Mouse (Mus musculus): ENCODE measurements around the gene Map3k11. TPM values are rescaled to one million over a fixed set of nuclear protein-coding genes. Genes with fewer than 3 reads are reported as not detected.
"Not testable (repeated sequence)": the region's sequence is repeated elsewhere in the genome, so short reads cannot be mapped to it uniquely, and the experiment has no call there.

The Map3k11 gene
- polyA plus RNA-seq, 1 experiment, result 29.7 TPM

DNA sequence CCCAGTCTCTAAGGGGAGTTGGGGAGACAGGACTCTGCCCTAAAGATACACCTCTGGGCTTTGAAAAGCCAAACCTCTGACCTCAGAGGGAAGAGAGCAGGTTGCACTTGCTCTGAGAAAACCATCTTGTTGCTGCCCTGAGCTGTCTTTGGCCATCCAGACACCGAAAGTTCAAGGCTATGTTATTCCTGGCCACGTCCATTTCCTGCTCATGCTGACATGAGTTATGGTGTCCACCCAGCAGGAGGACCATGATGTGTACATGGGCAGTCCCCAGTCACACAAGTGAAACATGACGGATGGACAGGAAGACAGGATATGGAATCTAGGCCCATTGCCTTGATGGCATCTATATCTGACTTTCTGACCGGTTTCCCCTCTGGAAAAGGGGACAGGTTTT, 8.1 kb upstream of the Map3k11 start:
- Histone ChIP-seq H3K4me3 (replicated peaks; ENCODE audit: insufficient read depth, low read depth, low read length) (no peak overlapping the region), H3K27me3 (ENCODE audit: control insufficient read depth, insufficient read depth, low read length) (no peaks in the 10 kb centered on the region), H3K4me1 (ENCODE audit: control insufficient read depth, insufficient read depth, low read length) (no peaks in the 10 kb centered on the region), H3K27ac (ENCODE audit: insufficient read depth, low read length) (no peak overlapping the region)
- no peak for DNase-seq
- no peak for TF ChIP-seq CTCF (IDR thresholded peaks at IDR 0.05; ENCODE audit: borderline replicate concordance, insufficient read depth, low read depth, low read length)
- TF ChIP-seq POLR2A (IDR thresholded peaks at IDR 0.05; ENCODE audit: borderline replicate concordance, insufficient read depth, low read length), result no peak
- whole genome bisulfite sequencing, result 93% methylated on average over 4 of the region's 4 CpGs

- no peak overlapping the region for H3K27ac ChIP-seq (ENCODE audit: insufficient read depth, low read length)
- TF ChIP-seq CTCF (IDR thresholded peaks at IDR 0.05; ENCODE audit: borderline replicate concordance, insufficient read depth, low read depth, low read length), result no peak
- TF ChIP-seq POLR2A (IDR thresholded peaks at IDR 0.05; ENCODE audit: borderline replicate concordance, insufficient read depth, low read length), result no peak
- 87% methylated on average over 12 of the region's 12 CpGs for WGBS
- peaks cover 7% of the 10 kb centered on the region for H3K4me1 ChIP-seq (ENCODE audit: control insufficient read depth, insufficient read depth, low read length)
- no peaks in the 10 kb centered on the region for H3K27me3 ChIP-seq (ENCODE audit: control insufficient read depth, insufficient read depth, low read length)
- H3K4me3 ChIP-seq (replicated peaks; ENCODE audit: insufficient read depth, low read depth, low read length), result no peak overlapping the region
- DNase-seq, result no peak
These were observed 4.3 kb upstream of the Map3k11 start for GRCm38 (mm10) chr19:5684236-5684635.

GRCm38 (mm10) chr19:5684985-5685384, 3.6 kb upstream of the Map3k11 start:
- Histone ChIP-seq H3K4me1 (ENCODE audit: control insufficient read depth, insufficient read depth, low read length) (peaks cover 7% of the 10 kb centered on the region), H3K27me3 (ENCODE audit: control insufficient read depth, insufficient read depth, low read length) (no peaks in the 10 kb centered on the region), H3K4me3 (replicated peaks; ENCODE audit: insufficient read depth, low read depth, low read length) (no peak overlapping the region), H3K27ac (ENCODE audit: insufficient read depth, low read length) (no peak overlapping the region)
- DNase-seq, result no peak
- 71% methylated on average over 13 of the region's 13 CpGs for WGBS
- no peak for TF ChIP-seq POLR2A (IDR thresholded peaks at IDR 0.05; ENCODE audit: borderline replicate concordance, insufficient read depth, low read length)
- no peak for TF ChIP-seq CTCF (IDR thresholded peaks at IDR 0.05; ENCODE audit: borderline replicate concordance, insufficient read depth, low read depth, low read length)

GRCm38 (mm10) chr19:5685431-5685830, 3.1 kb upstream of the Map3k11 start:
- no peak for DNase-seq
- TF ChIP-seq POLR2A (IDR thresholded peaks at IDR 0.05; ENCODE audit: borderline replicate concordance, insufficient read depth, low read length) (no peak), CTCF (IDR thresholded peaks at IDR 0.05; ENCODE audit: borderline replicate concordance, insufficient read depth, low read depth, low read length) (no peak)
- H3K4me1 ChIP-seq (ENCODE audit: control insufficient read depth, insufficient read depth, low read length), result peaks cover 9% of the 10 kb centered on the region
- WGBS, result 89% methylated on average over 19 of the region's 19 CpGs
- H3K27me3 ChIP-seq (ENCODE audit: control insufficient read depth, insufficient read depth, low read length), result no peaks in the 10 kb centered on the region
- H3K27ac ChIP-seq (ENCODE audit: insufficient read depth, low read length), result no peak overlapping the region
- H3K4me3 ChIP-seq (replicated peaks; ENCODE audit: insufficient read depth, low read depth, low read length), result no peak overlapping the region

- TF ChIP-seq CTCF (IDR thresholded peaks at IDR 0.05; ENCODE audit: borderline replicate concordance, insufficient read depth, low read depth, low read length) (no peak), POLR2A (IDR thresholded peaks at IDR 0.05; ENCODE audit: borderline replicate concordance, insufficient read depth, low read length) (no peak)
- WGBS, result 90% methylated on average over 11 of the region's 11 CpGs
These were observed 2.7 kb upstream of the Map3k11 start for GRCm38 (mm10) chr19:5685861-5686260.

GRCm38 (mm10) chr19:5686437-5686836, 2.1 kb upstream of the Map3k11 start:
- WGBS, result 92% methylated on average over 13 of the region's 13 CpGs
- no peak for DNase-seq
- TF ChIP-seq CTCF (IDR thresholded peaks at IDR 0.05; ENCODE audit: borderline replicate concordance, insufficient read depth, low read depth, low read length) (no peak), POLR2A (IDR thresholded peaks at IDR 0.05; ENCODE audit: borderline replicate concordance, insufficient read depth, low read length) (no peak)
- Histone ChIP-seq H3K4me3 (replicated peaks; ENCODE audit: insufficient read depth, low read depth, low read length) (no peak overlapping the region), H3K4me1 (ENCODE audit: control insufficient read depth, insufficient read depth, low read length) (peaks cover 18% of the 10 kb centered on the region), H3K27me3 (ENCODE audit: control insufficient read depth, insufficient read depth, low read length) (no peaks in the 10 kb centered on the region), H3K27ac (ENCODE audit: insufficient read depth, low read length) (no peak overlapping the region)

More at GRCm38 (mm10) chr19:5685861-5686260, 2.7 kb upstream of the Map3k11 start:
- no peaks in the 10 kb centered on the region for H3K27me3 ChIP-seq (ENCODE audit: control insufficient read depth, insufficient read depth, low read length)
- H3K4me3 ChIP-seq (replicated peaks; ENCODE audit: insufficient read depth, low read depth, low read length), result no peak overlapping the region
- no peak overlapping the region for H3K27ac ChIP-seq (ENCODE audit: insufficient read depth, low read length)
- DNase-seq, result no peak
- H3K4me1 ChIP-seq (ENCODE audit: control insufficient read depth, insufficient read depth, low read length), result peaks cover 13% of the 10 kb centered on the region

GRCm38 (mm10) chr19:5686954-5687353, 1.6 kb upstream of the Map3k11 start:
- WGBS, result 90% methylated on average over 12 of the region's 12 CpGs
- not testable (repeated sequence) for H3K27me3 ChIP-seq (ENCODE audit: control insufficient read depth, insufficient read depth, low read length); DNase-seq; H3K4me3 ChIP-seq (replicated peaks; ENCODE audit: insufficient read depth, low read depth, low read length); H3K27ac ChIP-seq (ENCODE audit: insufficient read depth, low read length)
- H3K4me1 ChIP-seq (ENCODE audit: control insufficient read depth, insufficient read depth, low read length), result peaks cover 23% of the 10 kb centered on the region

- DNase-seq, result no peak
- Histone ChIP-seq H3K4me3 (replicated peaks; ENCODE audit: insufficient read depth, low read depth, low read length) (peak overlapping the region; percentile 82), H3K27me3 (ENCODE audit: control insufficient read depth, insufficient read depth, low read length) (no peaks in the 10 kb centered on the region), H3K4me1 (ENCODE audit: control insufficient read depth, insufficient read depth, low read length) (peaks cover 27% of the 10 kb centered on the region), H3K27ac (ENCODE audit: insufficient read depth, low read length) (no peak overlapping the region)
- WGBS, result 20% methylated on average over 9 of the region's 9 CpGs
- no peak for TF ChIP-seq CTCF (IDR thresholded peaks at IDR 0.05; ENCODE audit: borderline replicate concordance, insufficient read depth, low read depth, low read length)
- no peak for TF ChIP-seq POLR2A (IDR thresholded peaks at IDR 0.05; ENCODE audit: borderline replicate concordance, insufficient read depth, low read length)
These were observed 804 bp upstream of the Map3k11 start for GRCm38 (mm10) chr19:5687738-5688137.

Data from cerebellum, adult 2 months (tissue).